Mouse (Mus musculus) ES-E14 (cell line): ENCODE measurements at regions not wholly inside any gene's neighbourhood (a gene's known extent, or its start where the extent isn't known, plus 50 kb on each side); places are given as distances from the start of the nearest gene placed in this dataset.

Source experiments
- CHD2 ChIP-seq: IDR thresholded peaks from 2 replicates; pipeline ENCODE4 v1.6.1; 2014; ENCODE audit warnings: mild to moderate bottlenecking, low read depth, low read length, inconsistent platforms
- HCFC1 ChIP-seq: IDR thresholded peaks from 2 replicates; pipeline ENCODE4 v1.6.1; 2012; ENCODE audit warnings: low read length, inconsistent platforms, borderline replicate concordance; ENCODE audit not compliant: insufficient read depth
- MAFK ChIP-seq: IDR thresholded peaks from 2 replicates; pipeline ENCODE4 v1.6.1; 2014; ENCODE audit warnings: mild to moderate bottlenecking, low read depth, low read length, inconsistent platforms; ENCODE audit not compliant: insufficient read depth
- ZC3H11A ChIP-seq: IDR thresholded peaks from 2 replicates; pipeline ENCODE4 v1.6.1; 2012; ENCODE audit warnings: low read depth, mild to moderate bottlenecking, inconsistent platforms, low read length, borderline replicate concordance
- ZNF384 ChIP-seq: IDR thresholded peaks from 2 replicates; pipeline ENCODE4 v1.6.1; 2012; ENCODE audit warnings: low read depth, low read length, inconsistent platforms

GRCm38 (mm10) chr13:44277952-44278351 lies 451.3 kb upstream of the Jarid2 start:
- TF ChIP-seq HCFC1, result no peak
- TF ChIP-seq CHD2, result no peak
- TF ChIP-seq MAFK, result no peak
- no peak for TF ChIP-seq ZC3H11A
- TF ChIP-seq ZNF384, result no peak
